Mouse (Mus musculus) midbrain, embryonic 11.5 days (tissue): ENCODE data around the gene Pear1. TPM values are rescaled to one million over a fixed set of nuclear protein-coding genes. Genes with fewer than 3 reads are reported as not detected.

ENCODE experiments used
- ATAC-seq: fragments of 200-750 bp; cut with Nextera tagmentation; 2 replicates; pipeline ENCODE4 v1.8.0; 2017; ENCODE audit warnings: moderate TSS enrichment, moderate library complexity; ENCODE audit not compliant: low FRiP score
- DNase-seq: peaks from one replicate; pipeline ENCODE4 v3.0.0; 2015; ENCODE audit warnings: low spot score; ENCODE audit errors: missing footprints
- H3K27ac ChIP-seq: fragments of 300-500 bp; sonication (generic); 2 replicates; pipeline ENCODE4 v1.5.1; 2014; ENCODE audit warnings: low read depth, low read length
- H3K27me3 ChIP-seq: fragments of 300-500 bp; sonication (generic); 2 replicates; pipeline ENCODE4 v1.6.1; 2014; ENCODE audit warnings: mild to moderate bottlenecking, low read length, moderate library complexity, mixed read lengths; ENCODE audit not compliant: control insufficient read depth, insufficient read depth
- H3K36me3 ChIP-seq: fragments of 300-500 bp; sonication (generic); 2 replicates; pipeline ENCODE4 v1.6.1; 2014; ENCODE audit warnings: mild to moderate bottlenecking, low read length, moderate library complexity, mixed read lengths; ENCODE audit not compliant: control insufficient read depth, insufficient read depth
- H3K4me1 ChIP-seq: fragments of 300-500 bp; sonication (generic); 2 replicates; pipeline ENCODE4 v1.6.1; 2014; ENCODE audit warnings: low read length; ENCODE audit not compliant: control insufficient read depth, insufficient read depth
- H3K4me2 ChIP-seq: fragments of 300-500 bp; sonication (generic); 2 replicates; pipeline ENCODE4 v1.6.1; 2014; ENCODE audit warnings: mild to moderate bottlenecking, moderate library complexity
- H3K4me3 ChIP-seq: fragments of 300-500 bp; sonication (generic); 2 replicates; pipeline ENCODE4 v1.5.1; 2014; ENCODE audit warnings: low read depth, low read length
- H3K9ac ChIP-seq: fragments of 300-500 bp; sonication (generic); 2 replicates; pipeline ENCODE4 v1.6.1; 2014; ENCODE audit warnings: low read length
- H3K9me3 ChIP-seq: fragments of 300-500 bp; sonication (generic); 2 replicates; pipeline ENCODE4 v1.6.1; 2016; ENCODE audit warnings: low read length; ENCODE audit not compliant: control insufficient read depth
- WGBS: fragments of 180-500 bp; shearing (Covaris S2); extraction: QIAGEN DNeasy Blood & Tissue Kit; methylation state at CpG from one replicate; pipeline ENCODE4 v1.1.7; 2014; 5-methylcytosine and 5-hydroxymethylcytosine counted together
- polyA plus RNA-seq: library from polyadenylated mRNA; unstranded; fragments of >200 nt; fragmentation: Nextera tagmentation; extraction: Ambion mirVana; gene quantifications from 2 replicates; pipeline ENCODE4 v1.2.1, GENCODE M21; 2014

Pear1 gene
- polyA plus RNA-seq, 1 experiment from 2014 or later: 6.9 TPM

- peak; percentile 99 for DNase-seq
- Histone ChIP-seq H3K9me3 (no peaks in the 10 kb centered on the region), H3K27ac (no peak overlapping the region), H3K4me2 (no peak overlapping the region), H3K27me3 (no peaks in the 10 kb centered on the region; the same call in none of the 2 replicates), H3K36me3 (no peaks in the 10 kb centered on the region), H3K4me1 (no peaks in the 10 kb centered on the region), H3K4me3 (no peak overlapping the region), H3K9ac (no peak overlapping the region)
- peak; percentile 57; the same call in 1 of the 2 replicates for ATAC-seq
- 5% methylated on average over 12 of the region's 12 CpGs for WGBS
These were observed 7.4 kb downstream of the Pear1 start for GRCm38 (mm10) chr3:87816646-87817093.

GRCm38 (mm10) chr3:87816166-87816565, 7.9 kb downstream of the Pear1 start:
- DNase-seq: peak; percentile 85
- 66% methylated on average over 6 of the region's 6 CpGs for WGBS
- H3K4me3 ChIP-seq: no peak overlapping the region
- no peaks in the 10 kb centered on the region for H3K4me1 ChIP-seq
- no peak overlapping the region for H3K27ac ChIP-seq
- H3K4me2 ChIP-seq: no peak overlapping the region
- ATAC-seq: no peak; the same call in 1 of the 2 replicates
- H3K36me3 ChIP-seq: no peaks in the 10 kb centered on the region
- H3K9me3 ChIP-seq: no peaks in the 10 kb centered on the region
- H3K9ac ChIP-seq: no peak overlapping the region
- peaks cover 4% of the 10 kb centered on the region for H3K27me3 ChIP-seq

DNA sequence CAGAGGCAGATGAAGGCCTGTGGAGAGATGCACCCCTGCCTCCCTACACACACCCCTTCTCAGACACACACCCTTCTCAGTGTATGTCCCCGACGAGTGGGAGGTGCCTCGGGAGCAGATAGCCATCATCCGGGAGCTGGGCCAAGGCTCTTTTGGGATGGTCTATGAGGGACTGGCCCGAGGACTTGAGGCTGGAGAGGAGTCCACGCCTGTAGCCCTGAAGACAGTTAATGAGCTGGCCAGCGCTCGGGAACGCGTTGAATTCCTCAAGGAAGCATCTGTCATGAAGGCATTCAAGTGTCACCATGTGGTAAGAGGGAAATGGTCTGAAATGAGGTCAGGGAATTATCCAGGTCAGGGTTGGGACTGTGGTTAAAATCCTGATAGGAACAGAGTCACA, 11.2 kb downstream of the Pear1 start:
- Histone ChIP-seq H3K4me1 (peaks cover 7% of the 10 kb centered on the region; the same call in 1 of the 2 replicates), H3K27ac (no peak overlapping the region), H3K4me3 (no peak overlapping the region), H3K36me3 (no peaks in the 10 kb centered on the region), H3K4me2 (no peak overlapping the region), H3K9ac (no peak overlapping the region), H3K27me3 (peaks cover 34% of the 10 kb centered on the region), H3K9me3 (no peaks in the 10 kb centered on the region)
- 76% methylated on average over 10 of the region's 10 CpGs for WGBS
- peak; percentile 65 for DNase-seq
- ATAC-seq: no peak

GRCm38 (mm10) chr3:87812413-87812812, 11.7 kb downstream of the Pear1 start:
- no peak overlapping the region for H3K27ac ChIP-seq
- 80% methylated on average over 4 of the region's 4 CpGs for WGBS
- H3K9me3 ChIP-seq: no peaks in the 10 kb centered on the region
- DNase-seq: peak; percentile 66
- H3K4me2 ChIP-seq: no peak overlapping the region
- H3K4me1 ChIP-seq: peaks cover 7% of the 10 kb centered on the region; the same call in 1 of the 2 replicates
- no peak for ATAC-seq
- H3K9ac ChIP-seq: no peak overlapping the region
- H3K27me3 ChIP-seq: peaks cover 34% of the 10 kb centered on the region
- no peak overlapping the region for H3K4me3 ChIP-seq
- H3K36me3 ChIP-seq: no peaks in the 10 kb centered on the region

GRCm38 (mm10) chr3:87811297-87811696, 12.8 kb downstream of the Pear1 start:
- no peak overlapping the region for H3K4me3 ChIP-seq
- H3K4me1 ChIP-seq: peaks cover 7% of the 10 kb centered on the region; the same call in 1 of the 2 replicates
- no peaks in the 10 kb centered on the region for H3K36me3 ChIP-seq
- no peak overlapping the region for H3K27ac ChIP-seq
- H3K9ac ChIP-seq: no peak overlapping the region
- WGBS: 83% methylated on average over 8 of the region's 8 CpGs
- peak; percentile 56 for DNase-seq
- no peak for ATAC-seq
- no peaks in the 10 kb centered on the region for H3K9me3 ChIP-seq
- H3K4me2 ChIP-seq: no peak overlapping the region
- peaks cover 39% of the 10 kb centered on the region for H3K27me3 ChIP-seq

GRCm38 (mm10) chr3:87809322-87809962, 14.7 kb downstream of the Pear1 start:
- Histone ChIP-seq H3K9me3 (no peaks in the 10 kb centered on the region), H3K4me2 (peak overlapping the region; percentile 34), H3K27me3 (peaks cover 50% of the 10 kb centered on the region), H3K9ac (no peak overlapping the region), H3K27ac (no peak overlapping the region), H3K4me3 (0 out of 2 replicates have a peak overlapping the region, but pooled peaks have one; percentile 11), H3K4me1 (peaks cover 7% of the 10 kb centered on the region; the same call in 1 of the 2 replicates), H3K36me3 (no peaks in the 10 kb centered on the region)
- DNase-seq: peak; percentile 88
- WGBS: 3% methylated on average over 28 of the region's 28 CpGs
- peak; percentile 59 for ATAC-seq

- Histone ChIP-seq H3K9me3 (no peaks in the 10 kb centered on the region), H3K36me3 (no peaks in the 10 kb centered on the region), H3K4me1 (peaks cover 7% of the 10 kb centered on the region), H3K4me3 (no peak overlapping the region), H3K27me3 (peaks cover 36% of the 10 kb centered on the region), H3K27ac (no peak overlapping the region), H3K4me2 (peak overlapping the region; percentile 41), H3K9ac (no peak overlapping the region)
- DNase-seq (no peak), ATAC-seq (no peak)
- 5% methylated on average over 26 of the region's 26 CpGs for WGBS
These were observed 19.9 kb downstream of the Pear1 start for GRCm38 (mm10) chr3:87804038-87804677.

GRCm38 (mm10) chr3:87801681-87802080, 22.4 kb downstream of the Pear1 start:
- Histone ChIP-seq H3K9ac (no peak overlapping the region), H3K36me3 (no peaks in the 10 kb centered on the region), H3K9me3 (no peaks in the 10 kb centered on the region), H3K27me3 (peaks cover 38% of the 10 kb centered on the region), H3K4me2 (no peak overlapping the region), H3K4me1 (peaks cover 12% of the 10 kb centered on the region), H3K27ac (no peak overlapping the region), H3K4me3 (no peak overlapping the region)
- DNase-seq (no peak), ATAC-seq (no peak)
- 59% methylated on average over 5 of the region's 5 CpGs for WGBS

DNA sequence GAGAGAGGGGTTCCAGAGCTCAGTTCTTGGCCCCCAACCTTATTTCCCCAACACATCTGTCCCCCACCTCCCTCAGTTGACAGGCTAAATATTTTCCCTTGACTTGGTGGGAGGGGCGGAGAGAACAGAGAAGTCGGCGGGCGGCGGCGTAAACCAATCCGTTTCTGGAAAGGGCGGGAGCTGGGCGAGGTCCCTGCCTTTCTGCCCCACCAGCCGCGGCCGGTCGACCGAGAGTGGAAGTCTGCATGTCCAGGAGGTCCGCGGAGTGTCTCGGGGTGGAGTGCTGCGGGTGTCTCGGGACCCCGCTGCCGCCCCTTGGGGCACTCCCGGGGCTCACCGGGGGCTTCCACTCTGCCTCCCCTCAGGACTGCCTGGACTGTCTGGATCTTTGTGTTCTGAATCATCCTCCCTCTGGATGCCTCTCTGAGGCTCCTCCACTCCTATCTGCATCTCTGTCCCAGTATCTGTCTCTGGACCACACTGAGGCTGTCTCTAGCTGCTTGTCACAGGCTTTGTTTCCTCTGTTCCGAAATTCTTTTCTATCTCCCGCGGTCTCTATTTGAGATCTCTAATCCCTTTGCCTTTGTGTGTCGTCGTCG, 27.3 kb downstream of the Pear1 start, which contains the start of gene Insrr:
Gene Insrr, plus strand, starts transcription at position 216 of the 599 bp plus-strand sequence.
- H3K4me2 ChIP-seq: peak within 1 kb of the TSS; percentile 54
- peaks cover 19% of the 10 kb centered on the region for H3K4me1 ChIP-seq
- DNase-seq: peak; percentile 91
- no peak for ATAC-seq
- H3K27ac ChIP-seq: no peak within 1 kb of the TSS
- no peaks in the 10 kb centered on the region for H3K36me3 ChIP-seq
- peak within 1 kb of the TSS; percentile 57 for H3K9ac ChIP-seq
- H3K4me3 ChIP-seq: peak within 1 kb of the TSS; percentile 26
- H3K9me3 ChIP-seq: no peaks in the 10 kb centered on the region
- H3K27me3 ChIP-seq: peaks cover 63% of the 10 kb centered on the region
- under 1% methylated on average over 23 of the region's 29 CpGs for WGBS
